Comparison of ENCODE assay signal across 8 mouse cellular contexts in the genomic region with DNA sequence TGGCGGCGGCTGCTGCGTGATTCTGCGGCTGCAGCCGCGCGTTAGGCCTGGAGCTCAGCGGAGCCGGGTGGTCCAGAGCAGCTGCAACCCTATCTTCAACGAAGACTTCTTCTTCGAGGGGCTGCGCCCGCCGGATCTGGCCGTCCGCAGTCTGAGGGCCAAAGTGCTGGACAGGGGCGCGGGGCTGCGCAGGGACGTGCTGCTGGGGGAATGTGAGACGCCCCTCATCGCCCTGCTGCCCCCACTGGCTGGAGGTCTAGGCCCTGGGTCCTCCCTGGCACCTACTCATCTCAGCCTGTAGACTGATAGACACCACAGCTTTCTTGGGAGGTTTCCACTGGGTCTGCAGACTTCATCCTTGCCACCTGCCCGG. TPM values are rescaled to one million over a fixed set of nuclear protein-coding genes. Genes with fewer than 3 reads are reported as not detected.
DNase-seq lines count a peak whose midpoint lies in the region; ATAC-seq lines count a peak whose summit lies in the region.
"Had no signal": no experiment of that assay in that cellular context is flagged by ENCODE, and none has a peak within 500 bp of the region (broad histone marks: within the 10 kb centered on the region; RNA-seq: fewer than 3 reads in every experiment).

No protein-coding gene starts in this region.

- 0 out of 2 replicates have a peak, but pooled peaks have one; percentile 31 for ATAC-seq in lung, embryonic 15.5 days (ENCODE audit: borderline replicate concordance, extremely low read depth, low FRiP score, low TSS enrichment)
- ATAC-seq in forebrain, embryonic 12.5 days (ENCODE audit: low FRiP score): no peak; the same call in 1 of the 2 replicates
- peak; percentile 27 for ATAC-seq in intestine, embryonic 16.5 days
- ATAC-seq in neural tube, embryonic 15.5 days (ENCODE audit: low FRiP score): peak; percentile 62
- no peak for ATAC-seq in inflammation-experienced regulatory T-cells, adult 6 months

- H3K4me2 ChIP-seq in lung, embryonic 15.5 days: peak overlapping the region; percentile 92
- peak overlapping the region; percentile 89 for H3K4me2 ChIP-seq in forebrain, embryonic 12.5 days
- H3K4me2 ChIP-seq in intestine, embryonic 16.5 days (ENCODE audit: low read depth, low read length): peak overlapping the region; percentile 93
- H3K4me2 ChIP-seq in neural tube, embryonic 15.5 days: peak overlapping the region; percentile 89

- H3K27ac ChIP-seq in lung, embryonic 15.5 days: no peak overlapping the region
- H3K27ac ChIP-seq in forebrain, embryonic 12.5 days: 0 out of 2 replicates have a peak overlapping the region, but pooled peaks have one; percentile 31
- H3K27ac ChIP-seq in intestine, embryonic 16.5 days (ENCODE audit: low read length): no peak overlapping the region
- peak overlapping the region; percentile 54 for H3K27ac ChIP-seq in neural tube, embryonic 15.5 days (replicated peaks)

- H3K27me3 ChIP-seq in lung, embryonic 15.5 days: peaks cover 38% of the 10 kb centered on the region
- H3K27me3 ChIP-seq in forebrain, embryonic 12.5 days: peaks cover 50% of the 10 kb centered on the region
- H3K27me3 ChIP-seq in intestine, embryonic 16.5 days (replicated peaks; ENCODE audit: control insufficient read depth, insufficient read depth, low read length): peaks cover 4% of the 10 kb centered on the region; the same call in 1 of the 2 replicates
- peaks cover 15% of the 10 kb centered on the region for H3K27me3 ChIP-seq in neural tube, embryonic 15.5 days (replicated peaks)

- no peaks in the 10 kb centered on the region for H3K36me3 ChIP-seq in lung, embryonic 15.5 days
- H3K36me3 ChIP-seq in forebrain, embryonic 12.5 days (replicated peaks): no peaks in the 10 kb centered on the region
- H3K36me3 ChIP-seq in intestine, embryonic 16.5 days (ENCODE audit: control insufficient read depth, insufficient read depth, low read length): no peaks in the 10 kb centered on the region
- no peaks in the 10 kb centered on the region for H3K36me3 ChIP-seq in neural tube, embryonic 15.5 days

- H3K4me1 ChIP-seq in lung, embryonic 15.5 days: peaks cover 8% of the 10 kb centered on the region; the same call in 1 of the 2 replicates
- H3K4me1 ChIP-seq in forebrain, embryonic 12.5 days: peaks cover 15% of the 10 kb centered on the region
- peaks cover 7% of the 10 kb centered on the region for H3K4me1 ChIP-seq in intestine, embryonic 16.5 days (ENCODE audit: control insufficient read depth, insufficient read depth, low read length)
- peaks cover 19% of the 10 kb centered on the region for H3K4me1 ChIP-seq in neural tube, embryonic 15.5 days

- no peaks in the 10 kb centered on the region for H3K9me3 ChIP-seq in lung, embryonic 15.5 days
- 0 out of 2 replicates have a peak, but pooled peaks cover 3% of the 10 kb centered on the region for H3K9me3 ChIP-seq in forebrain, embryonic 12.5 days
- H3K9me3 ChIP-seq in intestine, embryonic 16.5 days (ENCODE audit: control insufficient read depth, low read length): no peaks in the 10 kb centered on the region
- no peaks in the 10 kb centered on the region for H3K9me3 ChIP-seq in neural tube, embryonic 15.5 days (replicated peaks)

- no peak for DNase-seq in lung, postnatal 4 days
- DNase-seq in adrenal gland, adult 2 months: no peak
- DNase-seq: layer of hippocampus, adult 9-11 months had no signal

- 4% methylated on average over 23 of the region's 23 CpGs for WGBS in lung, embryonic 15.5 days
- WGBS in forebrain, embryonic 12.5 days: 5% methylated on average over 23 of the region's 23 CpGs
- WGBS in intestine, embryonic 16.5 days: 4% methylated on average over 23 of the region's 23 CpGs
- 3% methylated on average over 23 of the region's 23 CpGs for WGBS in neural tube, embryonic 15.5 days

- H3K9ac ChIP-seq in lung, embryonic 15.5 days: peak overlapping the region; percentile 52
- peak overlapping the region; percentile 76 for H3K9ac ChIP-seq in forebrain, embryonic 12.5 days
- peak overlapping the region; percentile 82 for H3K9ac ChIP-seq in intestine, embryonic 16.5 days (ENCODE audit: low read depth, low read length)
- H3K9ac ChIP-seq in neural tube, embryonic 15.5 days (replicated peaks): peak overlapping the region; percentile 76

- H3K4me3 ChIP-seq in lung, embryonic 15.5 days: peak overlapping the region; percentile 51
- H3K4me3 ChIP-seq in forebrain, embryonic 12.5 days (replicated peaks): peak overlapping the region; percentile 59
- peak overlapping the region; percentile 60 for H3K4me3 ChIP-seq in intestine, embryonic 16.5 days (ENCODE audit: low read length)
- peak overlapping the region; percentile 57 for H3K4me3 ChIP-seq in neural tube, embryonic 15.5 days (replicated peaks)

RNA-seq across cellular contexts. Expression of a gene that starts 1.9 kb away (rescaled TPM):
- polyA plus RNA-seq in lung, embryonic 15.5 days (2015; fragmentation: Nextera tagmentation; extraction: Ambion mirVana): 0.45 and 1.1 TPM in 2 replicates
- polyA plus RNA-seq in forebrain, embryonic 12.5 days (2016; fragmentation: Nextera tagmentation; extraction: Ambion mirVana): 0.87 and 1.8 TPM in 2 replicates
- polyA plus RNA-seq in intestine, embryonic 16.5 days (2015; fragmentation: Nextera tagmentation; extraction: Ambion mirVana): 0.38 and 0.71 TPM in 2 replicates
- 2.1 and 2.9 TPM in 2 replicates for polyA plus RNA-seq in neural tube, embryonic 15.5 days (2015; fragmentation: Nextera tagmentation; extraction: Ambion mirVana)
- total RNA-seq in adrenal gland, adult 2 months (2021): under 1 TPM in 1 of 2 experiments, not detected in 1; 0.52 TPM
- polyA plus RNA-seq in adrenal gland, adult 2 months (2012; rRNA removed): 4.0 and 5.4 TPM in 2 replicates
- not detected for polyA plus RNA-seq in inflammation-experienced regulatory T-cells, adult 6 months (2017; shearing (Covaris generic))

RNA-seq across cellular contexts. Expression of a gene that starts 8.5 kb away (rescaled TPM):
- polyA plus RNA-seq in lung, embryonic 15.5 days (2015; fragmentation: Nextera tagmentation; extraction: Ambion mirVana): 6.1 and 6.8 TPM in 2 replicates
- 1.3 and 2.0 TPM in 2 replicates for polyA plus RNA-seq in forebrain, embryonic 12.5 days (2016; fragmentation: Nextera tagmentation; extraction: Ambion mirVana)
- 11.8 and 14.6 TPM in 2 replicates for polyA plus RNA-seq in intestine, embryonic 16.5 days (2015; fragmentation: Nextera tagmentation; extraction: Ambion mirVana)
- polyA plus RNA-seq in neural tube, embryonic 15.5 days (2015; fragmentation: Nextera tagmentation; extraction: Ambion mirVana): 0.31 and 1.9 TPM in 2 replicates
- 10 to 100 TPM; 19.8 to 20.5 TPM for total RNA-seq in adrenal gland, adult 2 months (2021)
- 17.4 and 17.6 TPM in 2 replicates for polyA plus RNA-seq in adrenal gland, adult 2 months (2012; rRNA removed)
- 10 to 100 TPM in 2 of 3 experiments, 1 to 10 TPM in 1; 5.4 to 13.2 (median 13.1) TPM for polyA plus RNA-seq in inflammation-experienced regulatory T-cells, adult 6 months (2017; shearing (Covaris generic))

RNA-seq across cellular contexts. Expression of a gene that starts 22.2 kb away (rescaled TPM):
- 0.25 and 0.35 TPM in 2 replicates for polyA plus RNA-seq in lung, embryonic 15.5 days (2015; fragmentation: Nextera tagmentation; extraction: Ambion mirVana)
- polyA plus RNA-seq in forebrain, embryonic 12.5 days (2016; fragmentation: Nextera tagmentation; extraction: Ambion mirVana): 0.31 and 0.32 TPM in 2 replicates
- polyA plus RNA-seq in intestine, embryonic 16.5 days (2015; fragmentation: Nextera tagmentation; extraction: Ambion mirVana): 0.42 TPM in 1 of 2 replicates, not detected in the other
- 0.60 and 0.77 TPM in 2 replicates for polyA plus RNA-seq in neural tube, embryonic 15.5 days (2015; fragmentation: Nextera tagmentation; extraction: Ambion mirVana)
- not detected for total RNA-seq in adrenal gland, adult 2 months (2021)
- not detected in 2 replicates for polyA plus RNA-seq in adrenal gland, adult 2 months (2012; rRNA removed)
- not detected for polyA plus RNA-seq in inflammation-experienced regulatory T-cells, adult 6 months (2017; shearing (Covaris generic))

RNA-seq across cellular contexts. Expression of a gene that starts 34.2 kb away (rescaled TPM):
- polyA plus RNA-seq in lung, embryonic 15.5 days (2015; fragmentation: Nextera tagmentation; extraction: Ambion mirVana): 0.25 and 0.26 TPM in 2 replicates
- polyA plus RNA-seq in forebrain, embryonic 12.5 days (2016; fragmentation: Nextera tagmentation; extraction: Ambion mirVana): 0.78 and 0.82 TPM in 2 replicates
- polyA plus RNA-seq in intestine, embryonic 16.5 days (2015; fragmentation: Nextera tagmentation; extraction: Ambion mirVana): 0.48 and 0.54 TPM in 2 replicates
- 2.4 and 2.5 TPM in 2 replicates for polyA plus RNA-seq in neural tube, embryonic 15.5 days (2015; fragmentation: Nextera tagmentation; extraction: Ambion mirVana)
- total RNA-seq in adrenal gland, adult 2 months (2021): under 1 TPM; 0.26 to 0.62 TPM
- 0.22 and 0.37 TPM in 2 replicates for polyA plus RNA-seq in adrenal gland, adult 2 months (2012; rRNA removed)
- 1 to 10 TPM in 2 of 3 experiments, under 1 TPM in 1; 0.45 to 2.3 (median 1.5) TPM for polyA plus RNA-seq in inflammation-experienced regulatory T-cells, adult 6 months (2017; shearing (Covaris generic))

RNA-seq across cellular contexts. Expression of a gene that starts 48.9 kb away (rescaled TPM):
- 11.7 and 11.8 TPM in 2 replicates for polyA plus RNA-seq in lung, embryonic 15.5 days (2015; fragmentation: Nextera tagmentation; extraction: Ambion mirVana)
- 67.2 and 67.8 TPM in 2 replicates for polyA plus RNA-seq in forebrain, embryonic 12.5 days (2016; fragmentation: Nextera tagmentation; extraction: Ambion mirVana)
- 9.0 and 10.3 TPM in 2 replicates for polyA plus RNA-seq in intestine, embryonic 16.5 days (2015; fragmentation: Nextera tagmentation; extraction: Ambion mirVana)
- 39.2 and 43.5 TPM in 2 replicates for polyA plus RNA-seq in neural tube, embryonic 15.5 days (2015; fragmentation: Nextera tagmentation; extraction: Ambion mirVana)
- total RNA-seq in adrenal gland, adult 2 months (2021): 10 to 100 TPM in 1 of 2 experiments, 1 to 10 TPM in 1; 6.4 to 14.7 TPM
- 0.23 and 0.24 TPM in 2 replicates for polyA plus RNA-seq in adrenal gland, adult 2 months (2012; rRNA removed)
- polyA plus RNA-seq in inflammation-experienced regulatory T-cells, adult 6 months (2017; shearing (Covaris generic)): 10 to 100 TPM in 1 of 3 experiments, 1 to 10 TPM in 2; 4.8 to 11.2 (median 7.8) TPM

Comparison
In these comparisons a context has a peak if more than half of its experiments do, and no peak if none do; other contexts are left out.
1. ATAC-seq: peak in lung, embryonic 15.5 days (single experiment), intestine, embryonic 16.5 days (single experiment) and neural tube, embryonic 15.5 days (single experiment); none in forebrain, embryonic 12.5 days (single experiment) and inflammation-experienced regulatory T-cells, adult 6 months (single experiment).
2. H3K27ac ChIP-seq: peak in forebrain, embryonic 12.5 days (single experiment) and neural tube, embryonic 15.5 days (single experiment); none in lung, embryonic 15.5 days (single experiment) and intestine, embryonic 16.5 days (single experiment).
3. Peak in every context shown above with its lines, with median percentiles within 50 percentile points of each other: H3K4me2 ChIP-seq, H3K4me3 ChIP-seq and H3K9ac ChIP-seq.